Mouse (Mus musculus) midbrain, postnatal 0 days (tissue): ENCODE results near the gene Csk. TPM values are rescaled to one million over a fixed set of nuclear protein-coding genes. Genes with fewer than 3 reads are reported as not detected.

Experiments
- ATAC-seq: fragments of 200-750 bp; cut with Nextera tagmentation; 2 replicates; pipeline ENCODE4 v1.8.0; 2017; ENCODE audit warnings: moderate number of reproducible peaks, mild to moderate bottlenecking, moderate TSS enrichment, moderate library complexity; ENCODE audit not compliant: low FRiP score
- DNase-seq: peaks from one replicate; pipeline ENCODE4 v3.0.0-alpha.2; 2015; ENCODE audit warnings: low spot score
- H3K27ac ChIP-seq: fragments of 300-500 bp; sonication (generic); 2 replicates; pipeline ENCODE4 v1.5.1; 2014; ENCODE audit warnings: low read depth, mild to moderate bottlenecking, low read length, mixed read lengths
- H3K27me3 ChIP-seq: fragments of 300-500 bp; sonication (generic); 2 replicates; pipeline ENCODE4 v1.6.1; 2014; ENCODE audit warnings: low read length, control low read depth, mixed read lengths; ENCODE audit not compliant: insufficient read depth
- H3K36me3 ChIP-seq: fragments of 300-500 bp; sonication (generic); 2 replicates; pipeline ENCODE4 v1.6.1; 2014; ENCODE audit warnings: low read length, control low read depth, mixed read lengths; ENCODE audit not compliant: insufficient read depth
- H3K4me1 ChIP-seq: fragments of 300-500 bp; sonication (generic); 2 replicates; pipeline ENCODE4 v1.6.1; 2014; ENCODE audit warnings: mild to moderate bottlenecking, control low read depth, antibody characterized with exemption, low read length, mixed read lengths; ENCODE audit not compliant: insufficient read depth
- H3K4me2 ChIP-seq: fragments of 300-500 bp; sonication (generic); 2 replicates; pipeline ENCODE4 v1.6.1; 2014; ENCODE audit warnings: low read depth, mild to moderate bottlenecking, low read length, mixed read lengths; ENCODE audit not compliant: poor library complexity, severe bottlenecking
- H3K4me3 ChIP-seq: fragments of 300-500 bp; sonication (generic); 2 replicates; pipeline ENCODE4 v1.5.1; 2014; ENCODE audit warnings: low read depth, mild to moderate bottlenecking, low read length, moderate library complexity
- H3K9ac ChIP-seq: fragments of 300-500 bp; sonication (generic); replicated peaks from 2 replicates; pipeline ENCODE4 v1.6.1; 2014; ENCODE audit warnings: mild to moderate bottlenecking, low read length, moderate library complexity, mixed read lengths; ENCODE audit not compliant: poor library complexity, severe bottlenecking
- H3K9me3 ChIP-seq: fragments of 300-500 bp; sonication (generic); 2 replicates; pipeline ENCODE4 v1.6.1; 2016; ENCODE audit warnings: low read length, control low read depth
- CTCF ChIP-seq: IDR thresholded peaks from 2 replicates; pipeline ENCODE4 v1.5.1; 2016; ENCODE audit warnings: antibody characterized with exemption, mild to moderate bottlenecking
- WGBS: fragments of 180-500 bp; shearing (Covaris S2); extraction: QIAGEN DNeasy Blood & Tissue Kit; methylation state at CpG from one replicate; pipeline ENCODE4 v1.1.7; 2014; 5-methylcytosine and 5-hydroxymethylcytosine counted together
- polyA plus RNA-seq: library from polyadenylated mRNA; unstranded; fragments of >200 nt; fragmentation: Nextera tagmentation; extraction: Ambion mirVana; gene quantifications from 2 replicates; pipeline ENCODE4 v1.2.1, GENCODE M21; 2015
- total RNA-seq: library from RNA; depleted of rRNA; stranded (reverse); fragments of >200 nt; gene quantifications from 2 replicates; pipeline ENCODE4 v1.2.3, GENCODE M21; 2014

Gene Csk
- total and polyA plus RNA-seq, 2 experiments from 2014 or later: 45.5 to 152 TPM

DNA sequence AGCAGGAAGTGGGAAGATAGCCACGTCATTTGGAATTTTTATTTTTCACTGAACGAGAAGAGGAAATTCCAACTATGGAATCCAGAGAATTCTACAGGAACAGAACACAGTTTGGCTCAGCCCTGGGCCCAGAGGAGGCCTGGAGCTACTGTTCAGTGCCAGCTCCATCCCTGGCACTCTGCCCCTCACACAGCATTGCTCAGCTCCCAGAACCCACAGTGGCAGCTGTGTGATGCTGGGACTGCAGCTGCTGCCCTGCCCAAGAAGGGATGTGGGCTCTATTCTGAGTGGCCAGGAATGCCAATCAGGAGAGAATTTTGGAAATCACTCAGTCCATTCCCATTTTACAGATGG lies 52.1 kb downstream of the Csk start:
- Histone ChIP-seq H3K9ac (no peak overlapping the region), H3K4me2 (no peak overlapping the region), H3K36me3 (no peaks in the 10 kb centered on the region), H3K27me3 (no peaks in the 10 kb centered on the region), H3K4me1 (peaks cover 7% of the 10 kb centered on the region), H3K9me3 (no peaks in the 10 kb centered on the region), H3K4me3 (no peak overlapping the region), H3K27ac (no peak overlapping the region)
- no peak for ATAC-seq
- no peak for TF ChIP-seq CTCF
- WGBS: 68% methylated on average over 2 of the region's 2 CpGs
- DNase-seq: peak; percentile 79

GRCm38 (mm10) chr9:57600620-57601352 lies 52.6 kb downstream of the Csk start:
- Histone ChIP-seq H3K27me3 (no peaks in the 10 kb centered on the region), H3K4me2 (no peak overlapping the region), H3K4me3 (no peak overlapping the region), H3K9ac (no peak overlapping the region), H3K36me3 (no peaks in the 10 kb centered on the region), H3K4me1 (peaks cover 2% of the 10 kb centered on the region; the same call in 1 of the 2 replicates), H3K27ac (no peak overlapping the region), H3K9me3 (no peaks in the 10 kb centered on the region)
- ATAC-seq: no peak
- 12% methylated on average over 3 of the region's 3 CpGs for WGBS
- DNase-seq: no peak
- TF ChIP-seq CTCF: no peak

DNA sequence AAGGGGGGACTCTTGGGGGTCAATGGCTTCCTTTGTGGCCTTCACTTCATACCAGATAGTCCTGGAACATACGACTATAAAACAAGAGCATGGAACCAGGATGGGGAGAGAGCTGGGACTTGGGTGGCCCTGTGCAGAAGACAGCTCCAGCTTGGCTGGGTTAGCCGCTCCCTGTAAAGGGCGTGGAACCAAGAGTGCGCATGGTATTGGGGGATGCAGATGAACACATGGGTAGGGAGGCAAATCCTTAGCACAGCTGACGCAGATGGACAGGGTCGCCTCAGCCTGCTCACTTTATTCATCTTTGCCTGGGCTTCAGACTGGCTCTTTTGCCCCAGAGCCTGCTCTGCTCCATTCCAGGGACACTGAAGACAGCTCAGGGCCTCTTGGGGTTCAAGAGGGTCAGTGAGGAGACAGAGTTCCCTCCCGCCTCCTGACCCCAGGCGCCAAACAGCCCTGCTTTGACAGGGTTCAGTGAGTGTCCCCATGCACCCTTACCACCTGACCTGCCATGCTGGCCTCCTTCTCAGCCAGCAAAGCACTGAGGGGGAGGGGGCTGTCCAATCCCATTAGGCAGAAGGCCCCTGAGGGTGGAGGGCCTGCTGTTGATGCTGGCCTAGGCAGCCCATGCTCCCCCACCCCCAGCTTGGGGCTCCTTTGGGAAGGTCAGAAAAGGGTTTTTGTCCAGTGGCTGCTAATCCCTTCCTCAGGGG lies 54.4 kb downstream of the Csk start:
- no peaks in the 10 kb centered on the region for H3K27me3 ChIP-seq
- peaks cover 14% of the 10 kb centered on the region for H3K36me3 ChIP-seq
- H3K4me3 ChIP-seq: no peak overlapping the region
- no peaks in the 10 kb centered on the region for H3K4me1 ChIP-seq
- H3K9ac ChIP-seq: no peak overlapping the region
- DNase-seq (no peak), ATAC-seq (no peak)
- H3K4me2 ChIP-seq: no peak overlapping the region
- WGBS: 29% methylated on average over 8 of the region's 8 CpGs
- no peak for TF ChIP-seq CTCF
- H3K9me3 ChIP-seq: no peaks in the 10 kb centered on the region
- H3K27ac ChIP-seq: no peak overlapping the region

DNA sequence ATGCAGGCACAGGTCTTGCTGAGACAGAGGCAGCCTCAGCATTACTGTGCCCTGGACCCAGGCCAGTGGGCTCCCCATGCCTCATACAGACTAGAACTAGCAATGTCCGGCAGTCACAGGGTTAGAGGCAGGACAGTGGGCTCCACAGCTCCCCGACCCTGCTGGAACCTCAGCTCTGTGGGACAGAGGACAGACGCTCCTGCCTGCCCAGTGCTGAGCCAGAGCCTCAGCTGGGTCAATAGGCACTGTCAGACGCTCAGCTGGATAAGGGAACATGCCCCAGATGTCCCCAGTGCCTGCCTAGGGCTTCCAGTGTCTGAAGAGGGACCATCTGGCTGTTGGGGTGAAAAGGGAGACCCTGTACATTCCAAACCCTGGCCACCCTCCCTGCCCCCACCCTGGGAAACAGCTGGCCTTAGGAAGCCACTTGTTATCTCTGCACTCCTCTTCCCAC lies 55.5 kb downstream of the Csk start:
- Histone ChIP-seq H3K9me3 (no peaks in the 10 kb centered on the region), H3K9ac (no peak overlapping the region), H3K4me1 (no peaks in the 10 kb centered on the region), H3K36me3 (peaks cover 24% of the 10 kb centered on the region), H3K27me3 (no peaks in the 10 kb centered on the region), H3K27ac (no peak overlapping the region), H3K4me2 (no peak overlapping the region), H3K4me3 (no peak overlapping the region)
- 15% methylated on average over 4 of the region's 4 CpGs for WGBS
- TF ChIP-seq CTCF: no peak
- DNase-seq: no peak
- 0 out of 2 replicates have a peak, but pooled peaks have one; percentile 14 for ATAC-seq

GRCm38 (mm10) chr9:57597265-57597664 lies 56.2 kb downstream of the Csk start:
- no peak overlapping the region for H3K9ac ChIP-seq
- no peaks in the 10 kb centered on the region for H3K9me3 ChIP-seq
- WGBS: 88% methylated on average over 8 of the region's 8 CpGs
- no peak overlapping the region for H3K27ac ChIP-seq
- no peak overlapping the region for H3K4me3 ChIP-seq
- DNase-seq (no peak), ATAC-seq (no peak)
- no peaks in the 10 kb centered on the region for H3K4me1 ChIP-seq
- TF ChIP-seq CTCF: no peak
- no peaks in the 10 kb centered on the region for H3K27me3 ChIP-seq
- no peak overlapping the region for H3K4me2 ChIP-seq
- peaks cover 25% of the 10 kb centered on the region for H3K36me3 ChIP-seq

- no peak overlapping the region for H3K27ac ChIP-seq
- no peaks in the 10 kb centered on the region for H3K4me1 ChIP-seq
- no peak overlapping the region for H3K4me3 ChIP-seq
- WGBS: 68% methylated on average over 9 of the region's 9 CpGs
- ATAC-seq: no peak
- no peak for TF ChIP-seq CTCF
- no peak overlapping the region for H3K4me2 ChIP-seq
- no peak for DNase-seq
- no peaks in the 10 kb centered on the region for H3K27me3 ChIP-seq
- no peak overlapping the region for H3K9ac ChIP-seq
- H3K36me3 ChIP-seq: peaks cover 27% of the 10 kb centered on the region
- H3K9me3 ChIP-seq: no peaks in the 10 kb centered on the region
Measured at GRCm38 (mm10) chr9:57594174-57594509, 59.3 kb downstream of the Csk start.
